Mouse (Mus musculus): ENCODE results near the gene Utp11. TPM values are rescaled to one million over a fixed set of nuclear protein-coding genes. Genes with fewer than 3 reads are reported as not detected.
"Not testable (repeated sequence)": the region's sequence is repeated elsewhere in the genome, so short reads cannot be mapped to it uniquely, and the experiment has no call there.

Utp11 gene
- polyA plus RNA-seq, 1 experiment from 2014 or later, result 105 TPM

DNA sequence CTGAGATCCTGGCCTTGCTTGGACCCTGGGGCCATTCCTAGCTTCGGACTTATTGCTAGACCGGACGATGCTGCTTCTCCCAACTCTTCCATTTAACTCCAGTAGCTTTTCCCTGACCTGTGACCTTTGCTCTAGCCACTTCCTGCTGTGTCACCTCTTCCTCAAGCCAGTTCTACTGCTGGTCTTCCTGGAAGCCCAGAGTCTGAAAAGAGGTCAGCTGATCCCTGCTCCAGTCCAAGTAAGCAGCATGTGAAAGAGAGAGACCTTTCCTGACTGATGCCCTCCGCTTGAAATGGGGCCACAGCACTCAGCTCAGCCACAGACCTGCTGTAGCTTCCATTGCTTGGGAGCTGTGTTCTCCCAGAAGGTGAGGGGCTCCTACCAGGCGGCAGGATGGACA, 44.1 kb upstream of the Utp11 start:
- Histone ChIP-seq H3K9me3 (ENCODE audit: control insufficient read depth, low read length) (no peaks in the 10 kb centered on the region), H3K27me3 (ENCODE audit: control insufficient read depth, insufficient read depth, low read length) (no peaks in the 10 kb centered on the region), H3K4me3 (ENCODE audit: low read depth, low read length) (no peak overlapping the region), H3K36me3 (ENCODE audit: control insufficient read depth, insufficient read depth, low read length) (no peaks in the 10 kb centered on the region), H3K4me2 (replicated peaks; ENCODE audit: low read depth) (no peak overlapping the region), H3K9ac (ENCODE audit: low read length) (no peak overlapping the region), H3K4me1 (replicated peaks; ENCODE audit: control insufficient read depth, insufficient read depth) (no peaks in the 10 kb centered on the region), H3K27ac (replicated peaks) (no peak overlapping the region)
- ATAC-seq (ENCODE audit: low FRiP score, low TSS enrichment) (no peak), DNase-seq (ENCODE audit: low spot score) (no peak)
- WGBS, result 68% methylated on average over 5 of the region's 5 CpGs
- TF ChIP-seq EP300 (optimal IDR thresholded peaks at IDR 0.05) (no peak), CTCF (IDR thresholded peaks at IDR 0.05; ENCODE audit: low read depth) (no peak)

DNA sequence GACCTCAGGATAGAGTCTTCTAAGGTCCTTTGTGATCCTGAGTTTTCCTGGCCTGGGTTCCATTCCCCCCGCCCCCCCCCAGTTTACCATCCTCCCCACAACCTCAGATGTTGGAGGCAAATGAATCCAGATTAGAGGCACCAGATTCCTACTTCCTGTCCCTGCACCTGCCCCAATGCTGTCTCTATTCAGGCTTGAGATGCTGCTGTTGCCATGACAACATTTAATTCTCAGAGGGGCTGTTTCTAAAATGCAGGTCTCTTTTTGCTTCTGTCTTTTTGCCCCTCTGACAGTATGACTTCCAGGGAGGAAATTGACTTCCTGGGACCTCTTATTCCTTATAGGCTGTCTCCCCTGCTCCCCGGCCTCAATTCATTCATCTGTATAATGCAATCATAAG, 43.6 kb upstream of the Utp11 start:
- DNase-seq (ENCODE audit: low spot score) (no peak), ATAC-seq (ENCODE audit: low FRiP score, low TSS enrichment) (no peak)
- no peak overlapping the region for H3K4me3 ChIP-seq (ENCODE audit: low read depth, low read length)
- no peaks in the 10 kb centered on the region for H3K27me3 ChIP-seq (ENCODE audit: control insufficient read depth, insufficient read depth, low read length)
- no peaks in the 10 kb centered on the region for H3K4me1 ChIP-seq (replicated peaks; ENCODE audit: control insufficient read depth, insufficient read depth)
- 65% methylated on average over 2 of the region's 2 CpGs for WGBS
- H3K4me2 ChIP-seq (replicated peaks; ENCODE audit: low read depth), result no peak overlapping the region
- no peak overlapping the region for H3K27ac ChIP-seq (replicated peaks)
- TF ChIP-seq EP300 (optimal IDR thresholded peaks at IDR 0.05), result no peak
- TF ChIP-seq CTCF (IDR thresholded peaks at IDR 0.05; ENCODE audit: low read depth), result no peak
- peaks cover under 1% of the 10 kb centered on the region; the same call in 1 of the 2 replicates for H3K36me3 ChIP-seq (ENCODE audit: control insufficient read depth, insufficient read depth, low read length)
- no peak overlapping the region for H3K9ac ChIP-seq (ENCODE audit: low read length)
- H3K9me3 ChIP-seq (ENCODE audit: control insufficient read depth, low read length), result no peaks in the 10 kb centered on the region

DNA sequence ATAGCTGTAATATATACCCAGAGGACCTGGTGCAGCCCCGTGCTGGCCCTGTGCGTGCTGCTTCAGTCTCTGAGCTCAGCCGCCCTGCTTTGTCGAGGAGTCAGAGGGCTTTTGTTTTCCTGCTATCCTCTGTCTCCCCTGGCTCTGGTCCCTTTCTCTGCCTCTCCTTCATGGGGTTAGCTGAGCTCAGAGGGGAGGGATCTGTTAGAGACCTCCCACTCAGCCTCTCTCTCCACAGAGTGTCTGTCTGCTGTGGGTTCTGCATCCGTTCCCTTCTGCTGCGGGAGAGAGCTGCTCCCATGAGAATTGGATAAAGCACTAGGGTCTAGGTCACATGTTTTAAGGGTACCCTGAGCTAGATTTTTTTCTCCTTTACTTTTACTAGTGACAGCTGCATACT, 32.7 kb upstream of the Utp11 start:
- H3K9me3 ChIP-seq (ENCODE audit: control insufficient read depth, low read length), result no peaks in the 10 kb centered on the region
- DNase-seq (ENCODE audit: low spot score) (no peak), ATAC-seq (ENCODE audit: low FRiP score, low TSS enrichment) (no peak)
- no peak overlapping the region for H3K9ac ChIP-seq (ENCODE audit: low read length)
- H3K4me2 ChIP-seq (replicated peaks; ENCODE audit: low read depth), result no peak overlapping the region
- H3K4me3 ChIP-seq (ENCODE audit: low read depth, low read length), result no peak overlapping the region
- H3K36me3 ChIP-seq (ENCODE audit: control insufficient read depth, insufficient read depth, low read length), result peaks cover 41% of the 10 kb centered on the region
- H3K27me3 ChIP-seq (ENCODE audit: control insufficient read depth, insufficient read depth, low read length), result no peaks in the 10 kb centered on the region
- H3K4me1 ChIP-seq (replicated peaks; ENCODE audit: control insufficient read depth, insufficient read depth), result no peaks in the 10 kb centered on the region
- WGBS, result 83% methylated on average over 6 of the region's 6 CpGs
- H3K27ac ChIP-seq (replicated peaks), result no peak overlapping the region
- no peak for TF ChIP-seq EP300 (optimal IDR thresholded peaks at IDR 0.05)
- TF ChIP-seq CTCF (IDR thresholded peaks at IDR 0.05; ENCODE audit: low read depth), result no peak

DNA sequence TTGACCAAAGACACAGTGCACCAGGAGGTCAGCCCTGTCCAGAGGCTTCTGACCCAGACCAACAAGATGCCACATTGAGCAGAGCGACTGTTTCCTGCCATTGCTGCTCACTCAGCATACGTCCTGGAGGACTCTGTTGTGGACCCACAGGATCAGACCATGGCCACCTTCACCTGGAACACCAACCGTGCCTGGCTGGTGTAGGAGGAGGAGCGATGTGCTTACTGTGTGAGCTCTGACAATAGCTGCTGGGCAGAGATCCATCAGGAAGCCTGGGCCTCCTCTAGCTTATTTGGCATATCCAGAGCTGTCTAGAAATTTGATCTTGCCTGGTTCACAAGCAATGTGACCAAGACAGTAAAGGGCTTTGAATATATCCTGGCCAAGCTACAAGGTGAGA, 25.7 kb upstream of the Utp11 start:
- peaks cover 15% of the 10 kb centered on the region for H3K36me3 ChIP-seq (ENCODE audit: control insufficient read depth, insufficient read depth, low read length)
- TF ChIP-seq EP300 (optimal IDR thresholded peaks at IDR 0.05), result no peak
- TF ChIP-seq CTCF (IDR thresholded peaks at IDR 0.05; ENCODE audit: low read depth), result no peak
- no peak overlapping the region for H3K9ac ChIP-seq (ENCODE audit: low read length)
- H3K27ac ChIP-seq (replicated peaks), result no peak overlapping the region
- no peak overlapping the region for H3K4me3 ChIP-seq (ENCODE audit: low read depth, low read length)
- no peaks in the 10 kb centered on the region for H3K27me3 ChIP-seq (ENCODE audit: control insufficient read depth, insufficient read depth, low read length)
- H3K9me3 ChIP-seq (ENCODE audit: control insufficient read depth, low read length), result no peaks in the 10 kb centered on the region
- ATAC-seq (ENCODE audit: low FRiP score, low TSS enrichment) (no peak), DNase-seq (ENCODE audit: low spot score) (no peak)
- WGBS, result 99% methylated on average over 4 of the region's 4 CpGs
- H3K4me1 ChIP-seq (replicated peaks; ENCODE audit: control insufficient read depth, insufficient read depth), result no peaks in the 10 kb centered on the region
- no peak overlapping the region for H3K4me2 ChIP-seq (replicated peaks; ENCODE audit: low read depth)

DNA sequence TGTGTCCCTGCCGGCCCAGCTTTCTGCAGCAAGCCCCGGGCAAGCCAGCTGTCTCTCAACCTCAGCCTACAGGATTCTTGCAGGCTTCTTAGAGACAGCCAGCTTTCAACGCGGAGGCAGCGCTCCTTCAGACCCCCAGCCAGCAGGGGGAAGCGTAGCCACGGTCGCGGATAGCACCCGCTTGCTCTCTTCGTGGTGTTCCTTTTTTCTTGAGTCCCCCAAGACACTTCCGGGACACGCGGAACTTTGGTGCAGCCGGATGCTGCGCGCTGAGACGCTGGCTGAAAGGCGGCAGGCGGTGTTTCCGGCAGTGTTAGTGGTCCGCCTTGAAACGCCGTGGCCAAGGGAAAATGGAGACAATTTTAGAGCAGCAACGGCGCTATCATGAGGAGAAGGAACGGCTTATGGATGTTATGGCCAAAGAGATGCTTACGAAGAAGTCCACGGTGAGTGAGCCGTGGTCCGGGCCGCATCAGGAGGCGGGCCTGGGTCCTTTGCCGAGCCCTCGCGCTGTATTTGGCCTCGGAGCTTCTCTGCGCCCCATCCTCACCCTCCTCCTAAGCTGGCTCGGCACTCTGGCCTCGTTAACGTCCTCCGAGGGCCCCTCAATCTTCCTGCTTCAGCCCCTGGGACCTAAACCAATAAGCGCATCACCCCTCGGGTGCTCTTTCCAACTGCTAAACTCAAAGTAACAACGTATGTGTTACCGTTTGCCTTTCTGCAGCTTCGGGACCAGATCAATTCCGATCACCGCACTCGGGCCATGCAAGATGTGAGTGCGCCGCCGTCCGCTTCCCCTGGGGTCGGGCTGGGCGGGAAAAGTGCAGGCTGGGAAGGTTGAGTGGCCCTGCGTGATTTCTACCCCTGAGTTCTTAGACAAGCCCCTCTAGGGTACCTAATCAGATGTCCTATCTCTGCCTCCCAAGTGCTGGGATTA, 21.4 kb upstream of the Utp11 start, which contains the start of gene Sf3a3:
Gene Sf3a3, plus strand, starts transcription at position 232 of the 937 bp plus-strand sequence.
- no peaks in the 10 kb centered on the region for H3K27me3 ChIP-seq (ENCODE audit: control insufficient read depth, insufficient read depth, low read length)
- H3K9ac ChIP-seq (ENCODE audit: low read length), result peak within 1 kb of the TSS; percentile 93
- H3K36me3 ChIP-seq (ENCODE audit: control insufficient read depth, insufficient read depth, low read length), result peaks cover 14% of the 10 kb centered on the region
- under 1% methylated on average over 57 of the region's 57 CpGs for WGBS
- H3K27ac ChIP-seq (replicated peaks), result peak within 1 kb of the TSS; percentile 75; the same call in 1 of the 2 replicates
- ATAC-seq (ENCODE audit: low FRiP score, low TSS enrichment) (peak; percentile 90), DNase-seq (ENCODE audit: low spot score) (peak; percentile 94)
- peak within 1 kb of the TSS; percentile 88 for H3K4me2 ChIP-seq (replicated peaks; ENCODE audit: low read depth)
- peak within 1 kb of the TSS; percentile 90 for H3K4me3 ChIP-seq (ENCODE audit: low read depth, low read length)
- no peaks in the 10 kb centered on the region for H3K9me3 ChIP-seq (ENCODE audit: control insufficient read depth, low read length)
- H3K4me1 ChIP-seq (replicated peaks; ENCODE audit: control insufficient read depth, insufficient read depth), result 0 out of 2 replicates have a peak, but pooled peaks cover 3% of the 10 kb centered on the region
- no peak for TF ChIP-seq EP300 (optimal IDR thresholded peaks at IDR 0.05)
- peak; percentile 93 for TF ChIP-seq CTCF (IDR thresholded peaks at IDR 0.05; ENCODE audit: low read depth)

DNA sequence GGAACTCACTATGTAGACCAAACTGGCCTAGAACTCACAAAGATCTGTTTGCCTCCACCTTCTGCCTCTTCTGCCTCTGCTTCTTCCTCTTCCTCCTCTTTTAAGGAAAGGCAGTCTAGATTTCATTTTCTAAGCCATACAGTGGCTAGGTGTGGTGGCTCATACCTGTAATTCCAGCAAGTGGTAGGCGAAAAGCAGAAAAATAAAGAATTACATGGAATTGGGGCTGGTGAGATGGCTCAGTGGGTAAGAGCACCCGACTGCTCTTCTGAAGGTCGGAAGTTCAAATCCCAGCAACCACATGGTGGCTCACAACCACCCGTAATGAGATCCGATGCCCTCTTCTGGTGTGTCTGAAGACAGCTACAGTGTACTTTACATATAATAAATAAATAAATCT, 20.4 kb upstream of the Utp11 start:
- H3K4me1 ChIP-seq (replicated peaks; ENCODE audit: control insufficient read depth, insufficient read depth); H3K27ac ChIP-seq (replicated peaks); DNase-seq (ENCODE audit: low spot score); H3K36me3 ChIP-seq (ENCODE audit: control insufficient read depth, insufficient read depth, low read length); H3K27me3 ChIP-seq (ENCODE audit: control insufficient read depth, insufficient read depth, low read length); H3K4me2 ChIP-seq (replicated peaks; ENCODE audit: low read depth); H3K4me3 ChIP-seq (ENCODE audit: low read depth, low read length); H3K9ac ChIP-seq (ENCODE audit: low read length); ATAC-seq (ENCODE audit: low FRiP score, low TSS enrichment); H3K9me3 ChIP-seq (ENCODE audit: control insufficient read depth, low read length): not testable (repeated sequence)
- WGBS, result 69% methylated on average over 4 of the region's 5 CpGs
